Mouse (Mus musculus): Measurements from ENCODE around the gene Chst8. TPM values are rescaled to one million over a fixed set of nuclear protein-coding genes. Genes with fewer than 3 reads are reported as not detected.

Chst8 gene
- not detected for polyA plus RNA-seq (2017; shearing (Covaris generic))

GRCm38 (mm10) chr7:34812531-34813111 lies at the start of gene Chst8:
Gene Chst8, minus strand, starts transcription at chr7:34812711.

DNA sequence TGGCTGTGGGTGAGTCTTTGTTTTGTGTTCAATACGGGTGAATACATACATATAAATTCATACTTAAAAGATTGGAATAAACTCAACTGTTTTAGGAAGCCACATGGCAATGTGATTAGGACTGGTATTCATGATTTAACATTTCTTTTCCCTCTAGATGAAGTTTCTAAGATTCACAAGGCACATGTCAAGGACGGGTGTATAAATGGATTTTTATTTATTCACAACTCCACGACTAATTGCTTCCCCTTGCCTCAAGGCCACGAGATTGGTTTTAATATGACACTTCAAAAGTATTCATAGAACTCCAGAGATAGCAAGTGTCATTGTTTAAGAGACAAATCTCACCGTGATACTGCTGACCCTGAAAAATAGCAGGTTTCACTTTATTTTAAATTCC lies 155.9 kb downstream of the Chst8 start, which contains the start of gene Kctd15:
Kctd15 (minus strand) TSS at position 101 of the 400 bp plus-strand sequence.

Other genes with a start within 250 kb of the Chst8 start
- gene Kctd15, start 156.0 kb downstream of the Chst8 start, polyA plus RNA-seq (2017; shearing (Covaris generic)): not detected
- gene Pepd, start 99.7 kb upstream of the Chst8 start, polyA plus RNA-seq (2017; shearing (Covaris generic)): 32.4 TPM
- gene Cebpg, start 243.9 kb upstream of the Chst8 start, polyA plus RNA-seq (2017; shearing (Covaris generic)): 58.7 TPM